Mouse (Mus musculus): Measurements from ENCODE around the gene Immt.

DNA sequence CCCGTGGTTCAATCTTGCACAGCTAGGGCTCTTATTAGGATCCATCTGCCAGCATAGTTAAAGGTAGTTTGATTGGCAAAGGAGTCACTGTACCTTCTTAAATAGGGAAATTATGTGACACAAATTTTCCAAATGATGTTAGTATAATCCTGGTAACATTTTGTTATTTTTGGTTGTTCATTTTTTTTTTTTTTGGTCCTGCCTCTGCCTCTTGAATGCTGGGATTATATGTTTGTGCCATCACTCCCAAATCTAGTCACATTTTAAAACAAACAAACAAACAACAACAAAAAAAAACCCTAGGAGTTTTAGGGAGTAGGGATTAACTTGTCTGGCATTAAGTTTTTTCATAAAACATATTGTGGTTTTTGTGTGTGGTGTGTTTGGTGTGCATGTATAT lies 4.3 kb upstream of the Immt start, which contains the start of gene Mrpl35:
- TF ChIP-seq CTCF (IDR thresholded peaks at IDR 0.05; ENCODE audit: control insufficient read depth, insufficient read depth, insufficient read length): no peak
- TF ChIP-seq MYOG (IDR thresholded peaks at IDR 0.05; ENCODE audit: control insufficient read depth, extremely low read depth, insufficient read length): no peak
- TF ChIP-seq MAX (IDR thresholded peaks at IDR 0.05): no peak
- TF ChIP-seq MYOD1 (IDR thresholded peaks at IDR 0.05; ENCODE audit: control insufficient read depth, insufficient read length, low read depth): no peak
- no peak for TF ChIP-seq FOSL1 (IDR thresholded peaks at IDR 0.05; ENCODE audit: insufficient read depth, low read length, poor library complexity, severe bottlenecking)
- no peak for TF ChIP-seq CEBPB (IDR thresholded peaks at IDR 0.05; ENCODE audit: low read depth)
- no peak for TF ChIP-seq USF1 (IDR thresholded peaks at IDR 0.05; ENCODE audit: low read depth)
